29 mouse cellular contexts compared by ENCODE assay signal in the genomic region with DNA sequence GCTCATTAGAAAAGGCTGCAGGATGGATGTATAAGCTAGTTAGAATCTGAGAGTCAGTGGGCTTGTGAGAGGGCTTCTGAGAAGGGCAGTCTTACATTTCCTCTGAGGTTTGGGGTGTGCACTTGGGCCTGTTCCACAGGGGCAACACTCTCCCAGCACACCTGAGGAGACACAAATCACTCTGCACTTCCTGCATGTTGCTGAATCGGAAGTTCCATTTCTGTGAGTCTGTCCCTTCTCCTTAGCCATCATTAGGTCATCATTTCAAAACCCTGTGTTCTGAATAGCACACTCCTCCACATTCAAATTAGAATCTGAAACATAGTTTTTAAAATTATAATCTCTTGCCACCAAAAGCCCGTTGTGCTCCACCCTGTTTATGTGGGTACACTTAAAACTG.
DNase-seq lines count a peak whose midpoint lies in the region; ATAC-seq and TF ChIP-seq lines count a peak whose summit lies in the region.
"Had no signal": no experiment of that assay in that cellular context is flagged by ENCODE, and none has a peak within 500 bp of the region (broad histone marks: within the 10 kb centered on the region; RNA-seq: fewer than 3 reads in every experiment).

No protein-coding gene starts in this region.

- WGBS in kidney, adult 2 months: 62% methylated on average over 2 of the region's 2 CpGs

- TF ChIP-seq POLR2A in kidney, adult 2 months (IDR thresholded peaks at IDR 0.05; ENCODE audit: low read depth, low read length): no peak

- DNase-seq in kidney, adult 2 months: peak; percentile 7
- DNase-seq in kidney, adult 18-20 months: no peak
- peak; percentile 42 for DNase-seq in CD4-positive, CD25-positive, alpha-beta regulatory T cell, adult 2 months (ENCODE audit: low read depth, low spot score)
- no peak for DNase-seq in right cerebral cortex, adult 2 months (ENCODE audit: low spot score in 2 of 2)
- no peak for DNase-seq in urinary bladder, postnatal 14 days (ENCODE audit: low spot score)
- DNase-seq in thymus, postnatal 10 days (ENCODE audit: low spot score in 2 of 2): no peak
- DNase-seq: adrenal gland, adult 2 months; adrenal gland, postnatal 10 days; adrenal gland, postnatal 25 days; B cell, adult 2 months; cerebellum, adult 11 months; cerebellum, adult 18-20 months; cerebellum, adult 8-10 months; cerebellum, adult 9-11 months; cerebellum, postnatal 14 days; cerebellum, postnatal 36 days; embryo, embryonic 11 days had no signal

- H3K36me3 ChIP-seq in kidney, adult 2 months (ENCODE audit: control insufficient read depth, insufficient read depth, low read length): no peaks in the 10 kb centered on the region
- H3K36me3 ChIP-seq: embryonic facial prominence, embryonic 13.5 days; embryonic facial prominence, embryonic 15.5 days; forebrain, embryonic 10.5 days; forebrain, embryonic 12.5 days; G1E had no signal

- TF ChIP-seq CTCF in kidney, adult 2 months (conservative IDR thresholded peaks at IDR 0.05; ENCODE audit: insufficient read depth, insufficient read length, low read depth, low read length): no peak

- no peaks in the 10 kb centered on the region for H3K27me3 ChIP-seq in kidney, adult 2 months (replicated peaks; ENCODE audit: control insufficient read depth, insufficient read depth, low read length)
- H3K27me3 ChIP-seq: CH12.LX; embryonic facial prominence, embryonic 13.5 days; embryonic facial prominence, embryonic 15.5 days; forebrain, embryonic 12.5 days had no signal

- peak; percentile 54 for ATAC-seq in activated CD4-positive, CD25-positive, alpha-beta regulatory T cell, adult 4 months
- ATAC-seq in inflammation-experienced regulatory T-cells, adult 6 months: peak; percentile 43
- ATAC-seq: forebrain, embryonic 14.5 days; forebrain, embryonic 16.5 days; Patski had no signal

- no peak overlapping the region for H3K4me3 ChIP-seq in kidney, adult 2 months (ENCODE audit: insufficient read depth, low read depth, low read length)
- H3K4me3 ChIP-seq: embryonic facial prominence, embryonic 13.5 days; embryonic facial prominence, embryonic 15.5 days; erythroblast, embryonic 14.5 days; forebrain, embryonic 10.5 days; forebrain, embryonic 12.5 days had no signal

- H3K27ac ChIP-seq in kidney, adult 2 months (ENCODE audit: insufficient read depth, low read depth, low read length): no peak overlapping the region
- H3K27ac ChIP-seq: embryonic facial prominence, embryonic 13.5 days; embryonic facial prominence, embryonic 15.5 days; forebrain, embryonic 10.5 days; forebrain, embryonic 12.5 days had no signal

- 0 out of 2 replicates have a peak, but pooled peaks cover 4% of the 10 kb centered on the region for H3K4me1 ChIP-seq in kidney, adult 2 months (ENCODE audit: control insufficient read depth, insufficient read depth, low read length)
- H3K4me1 ChIP-seq: embryonic facial prominence, embryonic 13.5 days; embryonic facial prominence, embryonic 15.5 days; forebrain, embryonic 10.5 days; forebrain, embryonic 12.5 days had no signal

Comparison
In these comparisons a context has a peak if more than half of its experiments do, and no peak if none do; other contexts are left out.
1. DNase-seq: peak in kidney, adult 2 months (single experiment) and CD4-positive, CD25-positive, alpha-beta regulatory T cell, adult 2 months (single experiment); none in kidney, adult 18-20 months (single experiment), right cerebral cortex, adult 2 months (0 of 2), urinary bladder, postnatal 14 days (single experiment) and thymus, postnatal 10 days (0 of 2).